Mouse (Mus musculus): ENCODE results near the gene St5. TPM values are rescaled to one million over a fixed set of nuclear protein-coding genes. Genes with fewer than 3 reads are reported as not detected.

St5 gene
- polyA plus RNA-seq, 1 experiment from 2014 or later, result 43.2 TPM

DNA sequence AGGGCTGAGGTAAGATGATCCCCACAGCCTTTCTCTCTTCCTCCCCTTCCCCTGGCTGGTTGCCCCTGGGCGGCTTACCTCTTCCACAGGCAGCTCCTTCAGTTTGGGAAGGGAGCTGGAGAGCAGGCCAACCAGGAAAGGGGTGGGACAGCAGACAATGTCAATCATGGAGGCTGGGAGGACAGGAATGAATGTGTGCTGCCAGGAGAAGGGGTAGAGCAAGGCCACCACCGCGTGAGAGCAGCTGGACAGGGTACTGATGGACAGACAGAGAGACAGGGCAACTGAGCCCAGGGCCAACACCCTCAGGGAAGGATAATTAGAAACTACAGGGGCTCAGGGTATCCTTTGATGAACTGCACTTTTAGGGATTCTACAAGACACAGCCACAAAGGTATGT lies 175.9 kb downstream of the St5 start:
- WGBS, result 55% methylated on average over 3 of the region's 3 CpGs

DNA sequence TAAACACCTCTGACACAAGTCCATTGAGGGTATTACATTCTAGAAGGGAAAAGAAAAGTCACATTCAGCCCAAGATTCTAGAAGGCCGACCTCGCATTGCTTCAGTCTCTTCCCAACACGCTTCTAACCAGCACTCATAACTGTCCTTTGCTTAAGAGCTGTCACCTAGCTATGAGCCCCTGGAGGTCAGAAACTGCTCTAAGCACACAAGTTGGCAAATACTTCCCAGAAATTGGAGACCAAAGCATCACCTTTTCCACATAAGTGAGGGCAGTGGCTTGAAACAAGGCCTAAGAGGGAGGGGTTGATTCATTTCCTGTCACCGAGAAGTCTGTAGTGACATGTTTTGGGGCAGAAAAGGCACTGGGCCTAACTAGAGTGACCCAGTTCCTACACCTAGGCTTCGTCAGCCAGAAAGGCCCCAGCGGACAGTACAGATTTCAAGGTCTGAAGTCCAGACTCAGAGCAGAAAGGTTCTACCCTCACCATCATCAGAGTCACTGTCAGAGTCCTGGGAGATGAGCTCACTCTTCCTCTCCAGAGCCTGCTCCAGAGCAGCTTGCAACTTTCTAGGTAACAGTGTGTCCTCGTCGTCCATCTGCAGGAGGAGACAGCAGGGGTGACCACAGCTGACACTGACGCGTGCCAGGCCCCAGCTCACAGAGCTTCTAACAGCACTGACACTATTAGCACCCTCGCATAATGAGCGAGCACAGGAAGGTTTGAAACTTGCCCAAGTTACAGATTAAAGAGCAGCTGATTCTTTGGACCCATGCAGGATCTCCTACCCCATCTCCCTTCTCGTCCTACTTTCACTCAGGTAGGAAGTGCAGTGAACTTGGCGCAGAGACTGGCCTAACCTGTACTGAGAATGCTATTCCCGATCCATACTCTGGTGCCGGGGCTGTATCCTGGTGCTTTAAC lies 177.4 kb downstream of the St5 start:
- H3K36me3 ChIP-seq (ENCODE audit: control insufficient read depth, insufficient read depth), result peaks cover 51% of the 10 kb centered on the region
- H3K4me3 ChIP-seq (ENCODE audit: low read length), result no peak overlapping the region
- H3K9ac ChIP-seq (ENCODE audit: low read length), result no peak overlapping the region
- H3K4me1 ChIP-seq (ENCODE audit: control insufficient read depth, insufficient read depth, low read length), result peaks cover 4% of the 10 kb centered on the region
- WGBS, result 57% methylated on average over 16 of the region's 16 CpGs
- no peaks in the 10 kb centered on the region for H3K27me3 ChIP-seq (ENCODE audit: control insufficient read depth, insufficient read depth, low read length)
- peak overlapping the region; percentile 17 for H3K27ac ChIP-seq (ENCODE audit: low read length)
- ATAC-seq (replicated peaks; ENCODE audit: extremely low read depth, insufficient read depth, low FRiP score), result no peak
- H3K9me3 ChIP-seq (replicated peaks; ENCODE audit: control insufficient read depth, low read length), result no peaks in the 10 kb centered on the region
- H3K4me2 ChIP-seq (ENCODE audit: low read depth, low read length), result no peak overlapping the region

More for the DNA sequence above, 175.9 kb downstream of the St5 start:
- H3K9ac ChIP-seq (ENCODE audit: low read length), result no peak overlapping the region
- ATAC-seq (replicated peaks; ENCODE audit: extremely low read depth, insufficient read depth, low FRiP score), result no peak
- no peaks in the 10 kb centered on the region for H3K4me1 ChIP-seq (ENCODE audit: control insufficient read depth, insufficient read depth, low read length)
- no peak overlapping the region for H3K27ac ChIP-seq (ENCODE audit: low read length)
- H3K4me3 ChIP-seq (ENCODE audit: low read length), result no peak overlapping the region
- no peaks in the 10 kb centered on the region for H3K27me3 ChIP-seq (ENCODE audit: control insufficient read depth, insufficient read depth, low read length)
- no peaks in the 10 kb centered on the region for H3K9me3 ChIP-seq (replicated peaks; ENCODE audit: control insufficient read depth, low read length)
- H3K4me2 ChIP-seq (ENCODE audit: low read depth, low read length), result no peak overlapping the region
- peaks cover 40% of the 10 kb centered on the region for H3K36me3 ChIP-seq (ENCODE audit: control insufficient read depth, insufficient read depth)

- peaks cover 54% of the 10 kb centered on the region for H3K36me3 ChIP-seq (ENCODE audit: control insufficient read depth, insufficient read depth)
- no peak for ATAC-seq (replicated peaks; ENCODE audit: extremely low read depth, insufficient read depth, low FRiP score)
- no peak overlapping the region for H3K9ac ChIP-seq (ENCODE audit: low read length)
- H3K4me2 ChIP-seq (ENCODE audit: low read depth, low read length), result no peak overlapping the region
- no peaks in the 10 kb centered on the region for H3K9me3 ChIP-seq (replicated peaks; ENCODE audit: control insufficient read depth, low read length)
- H3K27ac ChIP-seq (ENCODE audit: low read length), result no peak overlapping the region; the same call in 1 of the 2 replicates
- peaks cover 14% of the 10 kb centered on the region for H3K4me1 ChIP-seq (ENCODE audit: control insufficient read depth, insufficient read depth, low read length)
- no peak overlapping the region for H3K4me3 ChIP-seq (ENCODE audit: low read length)
- H3K27me3 ChIP-seq (ENCODE audit: control insufficient read depth, insufficient read depth, low read length), result no peaks in the 10 kb centered on the region
- WGBS, result 81% methylated on average over 3 of the region's 3 CpGs
Measured at GRCm38 (mm10) chr7:109524763-109525162, 178.6 kb downstream of the St5 start.

DNA sequence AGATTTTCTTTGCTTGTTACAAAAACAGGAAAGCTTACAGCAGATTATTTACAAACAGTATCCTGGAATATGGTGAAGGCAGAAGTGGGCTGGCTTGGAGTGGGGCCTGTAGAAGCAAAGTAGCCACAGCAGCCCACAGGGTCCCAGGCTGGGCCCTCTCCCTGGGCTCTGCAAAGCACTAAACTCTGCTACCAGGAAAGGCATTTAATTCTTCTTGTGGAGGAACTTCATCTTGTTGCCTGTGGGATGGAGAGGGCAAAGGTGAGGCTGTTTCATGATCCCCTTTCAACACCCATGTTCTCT lies 179.0 kb downstream of the St5 start:
- H3K36me3 ChIP-seq (ENCODE audit: control insufficient read depth, insufficient read depth), result peaks cover 54% of the 10 kb centered on the region
- H3K9me3 ChIP-seq (replicated peaks; ENCODE audit: control insufficient read depth, low read length), result no peaks in the 10 kb centered on the region
- H3K27me3 ChIP-seq (ENCODE audit: control insufficient read depth, insufficient read depth, low read length), result no peaks in the 10 kb centered on the region
- H3K9ac ChIP-seq (ENCODE audit: low read length), result no peak overlapping the region
- H3K4me2 ChIP-seq (ENCODE audit: low read depth, low read length), result no peak overlapping the region
- no peak overlapping the region for H3K4me3 ChIP-seq (ENCODE audit: low read length)
- no peak for ATAC-seq (replicated peaks; ENCODE audit: extremely low read depth, insufficient read depth, low FRiP score)
- peaks cover 15% of the 10 kb centered on the region for H3K4me1 ChIP-seq (ENCODE audit: control insufficient read depth, insufficient read depth, low read length)
- H3K27ac ChIP-seq (ENCODE audit: low read length), result no peak overlapping the region; the same call in 1 of the 2 replicates

DNA sequence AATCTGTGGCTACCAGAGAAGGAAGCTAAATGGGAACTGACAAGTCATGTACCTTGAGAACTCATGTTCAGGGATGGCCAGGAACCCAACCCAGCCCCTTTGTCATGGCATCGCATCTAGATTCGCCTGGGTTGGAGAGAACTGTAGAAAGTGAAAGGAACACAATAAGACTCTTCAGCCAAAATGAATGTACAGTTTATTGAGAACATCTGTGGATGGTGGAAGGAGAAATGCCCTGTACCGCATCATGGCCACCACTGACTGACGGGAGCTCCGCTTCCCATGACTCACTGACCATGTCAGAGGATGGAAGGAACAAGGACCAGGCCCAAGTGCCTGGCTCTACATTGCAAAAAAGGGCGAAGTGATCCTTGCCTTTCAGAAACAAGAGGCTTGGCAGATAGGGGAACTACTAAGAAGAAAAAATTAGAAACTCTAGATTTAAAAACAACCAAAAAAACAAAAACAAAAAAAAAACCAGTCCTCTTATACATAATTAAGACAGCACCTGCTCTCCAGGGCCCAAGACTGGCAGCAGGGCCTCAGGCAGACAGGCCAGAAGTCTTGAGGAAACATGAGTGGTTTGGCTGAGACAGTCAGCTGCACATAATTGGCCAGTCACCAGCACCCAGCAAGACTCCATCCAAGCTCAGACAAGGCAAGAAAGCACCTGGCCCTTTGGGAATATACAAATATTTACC lies 179.5 kb downstream of the St5 start:
- Histone ChIP-seq H3K27ac (ENCODE audit: low read length) (no peak overlapping the region; the same call in 1 of the 2 replicates), H3K27me3 (ENCODE audit: control insufficient read depth, insufficient read depth, low read length) (no peaks in the 10 kb centered on the region), H3K4me2 (ENCODE audit: low read depth, low read length) (no peak overlapping the region), H3K4me3 (ENCODE audit: low read length) (no peak overlapping the region), H3K9me3 (replicated peaks; ENCODE audit: control insufficient read depth, low read length) (no peaks in the 10 kb centered on the region), H3K9ac (ENCODE audit: low read length) (no peak overlapping the region), H3K36me3 (ENCODE audit: control insufficient read depth, insufficient read depth) (peaks cover 54% of the 10 kb centered on the region), H3K4me1 (ENCODE audit: control insufficient read depth, insufficient read depth, low read length) (peaks cover 15% of the 10 kb centered on the region)
- WGBS, result 67% methylated on average over 6 of the region's 6 CpGs
- ATAC-seq (replicated peaks; ENCODE audit: extremely low read depth, insufficient read depth, low FRiP score), result no peak

- no peaks in the 10 kb centered on the region for H3K9me3 ChIP-seq (replicated peaks; ENCODE audit: control insufficient read depth, low read length)
- ATAC-seq (replicated peaks; ENCODE audit: extremely low read depth, insufficient read depth, low FRiP score), result no peak
- H3K27ac ChIP-seq (ENCODE audit: low read length), result no peak overlapping the region
- H3K4me2 ChIP-seq (ENCODE audit: low read depth, low read length), result no peak overlapping the region
- peaks cover 54% of the 10 kb centered on the region for H3K36me3 ChIP-seq (ENCODE audit: control insufficient read depth, insufficient read depth)
- no peak overlapping the region for H3K4me3 ChIP-seq (ENCODE audit: low read length)
- WGBS, result 73% methylated on average over 2 of the region's 2 CpGs
- peaks cover 15% of the 10 kb centered on the region for H3K4me1 ChIP-seq (ENCODE audit: control insufficient read depth, insufficient read depth, low read length)
- H3K27me3 ChIP-seq (ENCODE audit: control insufficient read depth, insufficient read depth, low read length), result no peaks in the 10 kb centered on the region
- H3K9ac ChIP-seq (ENCODE audit: low read length), result no peak overlapping the region
Measured at GRCm38 (mm10) chr7:109523304-109523703, 180.1 kb downstream of the St5 start.

GRCm38 (mm10) chr7:109522084-109522483 lies 181.3 kb downstream of the St5 start:
- H3K9ac ChIP-seq (ENCODE audit: low read length), result no peak overlapping the region
- WGBS, result 72% methylated on average over 5 of the region's 5 CpGs

DNA sequence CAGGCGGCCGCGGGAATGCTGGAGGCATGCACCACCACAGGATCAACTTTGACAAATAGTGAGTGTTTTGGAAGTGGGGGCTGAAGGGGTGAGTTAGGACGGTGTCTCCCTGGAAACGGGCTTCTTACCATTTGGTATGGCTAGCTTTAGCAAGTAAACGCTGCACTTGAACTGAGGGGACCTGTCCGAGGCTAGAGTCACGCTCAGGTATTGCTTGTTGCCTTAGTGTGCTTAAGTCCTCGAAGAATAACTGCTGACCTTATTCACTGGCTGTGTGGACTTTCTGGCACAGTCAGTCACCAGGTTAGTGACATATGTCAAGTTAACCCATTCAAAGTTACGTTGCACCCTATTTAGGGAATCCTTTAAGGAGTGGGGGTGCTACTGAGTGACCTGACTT lies 183.5 kb downstream of the St5 start:
- peak overlapping the region; percentile 98; the same call in 1 of the 2 replicates for H3K27ac ChIP-seq (ENCODE audit: low read length)
- peaks cover 43% of the 10 kb centered on the region for H3K36me3 ChIP-seq (ENCODE audit: control insufficient read depth, insufficient read depth)
- peak overlapping the region; percentile 87 for H3K9ac ChIP-seq (ENCODE audit: low read length)
- WGBS, result 3% methylated on average over 10 of the region's 10 CpGs
- peaks cover 23% of the 10 kb centered on the region for H3K4me1 ChIP-seq (ENCODE audit: control insufficient read depth, insufficient read depth, low read length)
- peak overlapping the region; percentile 93 for H3K4me2 ChIP-seq (ENCODE audit: low read depth, low read length)
- no peaks in the 10 kb centered on the region for H3K27me3 ChIP-seq (ENCODE audit: control insufficient read depth, insufficient read depth, low read length)
- H3K9me3 ChIP-seq (replicated peaks; ENCODE audit: control insufficient read depth, low read length), result no peaks in the 10 kb centered on the region
- peak overlapping the region; percentile 61 for H3K4me3 ChIP-seq (ENCODE audit: low read length)
- no peak for ATAC-seq (replicated peaks; ENCODE audit: extremely low read depth, insufficient read depth, low FRiP score)

More at GRCm38 (mm10) chr7:109522084-109522483, 181.3 kb downstream of the St5 start:
- no peaks in the 10 kb centered on the region for H3K27me3 ChIP-seq (ENCODE audit: control insufficient read depth, insufficient read depth, low read length)
- H3K36me3 ChIP-seq (ENCODE audit: control insufficient read depth, insufficient read depth), result peaks cover 54% of the 10 kb centered on the region
- H3K9me3 ChIP-seq (replicated peaks; ENCODE audit: control insufficient read depth, low read length), result no peaks in the 10 kb centered on the region
- ATAC-seq (replicated peaks; ENCODE audit: extremely low read depth, insufficient read depth, low FRiP score), result no peak
- peaks cover 23% of the 10 kb centered on the region for H3K4me1 ChIP-seq (ENCODE audit: control insufficient read depth, insufficient read depth, low read length)
- no peak overlapping the region for H3K4me3 ChIP-seq (ENCODE audit: low read length)
- H3K27ac ChIP-seq (ENCODE audit: low read length), result no peak overlapping the region
- H3K4me2 ChIP-seq (ENCODE audit: low read depth, low read length), result no peak overlapping the region

Measured in heart, embryonic 16.5 days (tissue).